Mouse (Mus musculus) limb, embryonic 10.5 days (tissue): ENCODE data around the gene Itga3. TPM values are rescaled to one million over a fixed set of nuclear protein-coding genes. Genes with fewer than 3 reads are reported as not detected.
A peak's percentile ranks its signal among the peaks of the same experiment; 100 is the strongest.

Source experiments
- DNase-seq: peaks from one replicate; pipeline ENCODE4 v3.0.0-alpha.2; 2017; ENCODE audit warnings: low spot score
- H3K27ac ChIP-seq: fragments of 300-500 bp; sonication (generic); 2 replicates; pipeline ENCODE4 v1.5.1; 2016; ENCODE audit warnings: mild to moderate bottlenecking
- H3K27me3 ChIP-seq: fragments of 300-500 bp; sonication (generic); 2 replicates; pipeline ENCODE4 v1.6.1; 2016; ENCODE audit warnings: low read depth, mild to moderate bottlenecking; ENCODE audit not compliant: poor library complexity, severe bottlenecking
- H3K36me3 ChIP-seq: fragments of 300-500 bp; sonication (generic); 2 replicates; pipeline ENCODE4 v1.6.1; 2016; ENCODE audit warnings: mild to moderate bottlenecking, moderate library complexity
- H3K4me1 ChIP-seq: fragments of 300-500 bp; sonication (generic); 2 replicates; pipeline ENCODE4 v1.6.1; 2016
- H3K4me3 ChIP-seq: fragments of 300-500 bp; sonication (generic); 2 replicates; pipeline ENCODE4 v1.5.1; 2016; ENCODE audit warnings: mild to moderate bottlenecking, moderate library complexity
- H3K9me3 ChIP-seq: fragments of 300-500 bp; sonication (generic); replicated peaks from 2 replicates; pipeline ENCODE4 v1.6.1; 2016; ENCODE audit warnings: mild to moderate bottlenecking
- WGBS: fragments of 180-500 bp; shearing (Covaris S2); methylation state at CpG from one replicate; pipeline ENCODE4 v1.1.7; 2016; 5-methylcytosine and 5-hydroxymethylcytosine counted together
- polyA plus RNA-seq: library from polyadenylated mRNA; unstranded; fragments of >200 nt; fragmentation: Nextera tagmentation; extraction: Ambion mirVana; gene quantifications from 2 replicates; pipeline ENCODE4 v1.2.1, GENCODE M21; 2016

Itga3 gene
- polyA plus RNA-seq, result 10.2 and 11.1 TPM in 2 replicates

DNA sequence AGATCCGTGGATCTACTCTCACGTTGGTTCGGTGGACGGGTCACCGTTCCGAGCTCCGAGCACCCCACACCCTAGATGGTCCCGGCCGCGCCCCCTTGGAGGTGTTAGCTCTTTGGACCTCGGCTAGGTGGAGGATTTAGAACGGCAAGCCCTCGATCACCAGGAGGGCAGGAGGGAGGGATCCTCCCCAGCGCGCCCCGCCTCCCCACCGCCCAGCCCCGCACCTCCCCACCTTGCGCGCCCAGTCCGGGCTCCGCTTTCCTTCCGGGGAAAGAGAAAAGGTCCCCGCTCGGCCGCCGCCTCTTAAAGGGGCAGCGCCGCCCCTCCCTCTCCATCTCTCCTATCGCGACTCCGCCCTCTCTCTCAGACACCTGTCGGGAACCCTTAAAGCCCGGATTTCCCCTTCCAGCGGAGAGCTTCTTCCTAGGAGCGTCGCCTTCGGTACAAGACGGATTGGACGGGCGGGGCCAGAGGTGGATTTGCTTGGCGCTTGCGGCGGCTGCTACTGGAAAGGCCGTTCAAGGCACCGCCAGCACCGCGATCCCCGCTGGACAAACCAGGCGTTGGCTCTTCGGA, at the start of gene Itga3:
TSS of gene Itga3 (minus strand) at position 266 of the 576 bp plus-strand sequence.
- WGBS, result under 1% methylated on average over 50 of the region's 51 CpGs
- Histone ChIP-seq H3K4me3 (peak within 1 kb of the TSS; percentile 62), H3K27me3 (peaks cover 90% of the 10 kb centered on the region), H3K36me3 (no peaks in the 10 kb centered on the region), H3K4me1 (peaks cover 39% of the 10 kb centered on the region), H3K9me3 (no peaks in the 10 kb centered on the region), H3K27ac (peak within 1 kb of the TSS; percentile 79)
- DNase-seq, result peak; percentile 72

DNA sequence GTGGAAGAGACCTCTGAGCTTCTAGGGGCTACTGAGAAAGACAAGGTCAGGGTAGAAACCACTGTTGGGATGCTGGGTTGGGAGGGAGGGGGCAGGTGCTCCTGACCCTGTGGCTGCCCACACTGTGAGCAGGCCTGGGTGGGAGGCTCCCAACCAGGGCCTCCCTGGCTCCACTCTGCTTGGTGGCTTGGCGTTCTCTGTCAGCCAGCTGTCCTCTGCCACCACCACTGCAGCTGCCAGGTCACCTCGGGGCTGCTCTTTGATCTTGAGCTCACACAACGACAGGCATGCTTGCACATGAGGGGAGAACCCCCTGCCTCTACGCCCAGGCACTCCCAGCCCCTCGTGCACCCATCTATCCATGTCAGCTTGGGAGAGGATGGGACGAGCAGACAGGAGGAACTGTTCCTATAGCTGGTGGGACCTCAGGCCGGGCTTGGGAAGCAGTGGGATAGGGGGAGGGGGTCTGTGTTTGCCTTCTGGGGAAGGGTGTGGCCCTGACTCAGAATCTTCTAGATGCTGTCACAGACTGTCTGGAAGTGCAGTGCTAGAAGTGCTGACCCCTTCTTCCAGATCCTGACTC, 48.9 kb upstream of the Itga3 start:
- H3K4me1 ChIP-seq, result peaks cover 62% of the 10 kb centered on the region
- H3K36me3 ChIP-seq, result no peaks in the 10 kb centered on the region
- no peak overlapping the region for H3K4me3 ChIP-seq
- no peaks in the 10 kb centered on the region for H3K9me3 ChIP-seq
- 7% methylated on average over 7 of the region's 7 CpGs for WGBS
- no peak for DNase-seq
- peaks cover 95% of the 10 kb centered on the region for H3K27me3 ChIP-seq
- no peak overlapping the region for H3K27ac ChIP-seq

DNA sequence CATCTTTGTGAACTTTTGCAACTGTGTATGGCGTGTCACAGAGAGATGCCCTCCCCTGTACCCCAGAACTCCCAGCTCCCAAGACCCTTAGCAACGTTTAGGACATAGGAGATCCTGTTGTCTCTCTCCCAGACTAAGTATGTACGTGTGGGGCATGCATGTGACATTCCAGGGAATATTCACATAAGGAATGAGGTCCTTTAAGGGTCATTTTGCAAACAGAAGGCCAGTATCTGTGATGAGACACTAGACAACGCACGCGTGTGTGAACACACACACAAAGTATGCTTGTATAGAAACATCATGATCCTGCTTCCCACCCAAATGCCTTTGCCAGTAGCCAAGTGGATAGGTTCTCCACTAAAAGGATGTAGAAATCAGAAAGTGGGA, 45.5 kb upstream of the Itga3 start:
- no peaks in the 10 kb centered on the region for H3K36me3 ChIP-seq
- H3K4me1 ChIP-seq, result peaks cover 59% of the 10 kb centered on the region
- DNase-seq, result no peak
- peaks cover 99% of the 10 kb centered on the region for H3K27me3 ChIP-seq
- H3K9me3 ChIP-seq, result no peaks in the 10 kb centered on the region
- no peak overlapping the region for H3K27ac ChIP-seq
- H3K4me3 ChIP-seq, result peak overlapping the region; percentile 54; the same call in 1 of the 2 replicates
- WGBS, result 27% methylated on average over 6 of the region's 6 CpGs

DNA sequence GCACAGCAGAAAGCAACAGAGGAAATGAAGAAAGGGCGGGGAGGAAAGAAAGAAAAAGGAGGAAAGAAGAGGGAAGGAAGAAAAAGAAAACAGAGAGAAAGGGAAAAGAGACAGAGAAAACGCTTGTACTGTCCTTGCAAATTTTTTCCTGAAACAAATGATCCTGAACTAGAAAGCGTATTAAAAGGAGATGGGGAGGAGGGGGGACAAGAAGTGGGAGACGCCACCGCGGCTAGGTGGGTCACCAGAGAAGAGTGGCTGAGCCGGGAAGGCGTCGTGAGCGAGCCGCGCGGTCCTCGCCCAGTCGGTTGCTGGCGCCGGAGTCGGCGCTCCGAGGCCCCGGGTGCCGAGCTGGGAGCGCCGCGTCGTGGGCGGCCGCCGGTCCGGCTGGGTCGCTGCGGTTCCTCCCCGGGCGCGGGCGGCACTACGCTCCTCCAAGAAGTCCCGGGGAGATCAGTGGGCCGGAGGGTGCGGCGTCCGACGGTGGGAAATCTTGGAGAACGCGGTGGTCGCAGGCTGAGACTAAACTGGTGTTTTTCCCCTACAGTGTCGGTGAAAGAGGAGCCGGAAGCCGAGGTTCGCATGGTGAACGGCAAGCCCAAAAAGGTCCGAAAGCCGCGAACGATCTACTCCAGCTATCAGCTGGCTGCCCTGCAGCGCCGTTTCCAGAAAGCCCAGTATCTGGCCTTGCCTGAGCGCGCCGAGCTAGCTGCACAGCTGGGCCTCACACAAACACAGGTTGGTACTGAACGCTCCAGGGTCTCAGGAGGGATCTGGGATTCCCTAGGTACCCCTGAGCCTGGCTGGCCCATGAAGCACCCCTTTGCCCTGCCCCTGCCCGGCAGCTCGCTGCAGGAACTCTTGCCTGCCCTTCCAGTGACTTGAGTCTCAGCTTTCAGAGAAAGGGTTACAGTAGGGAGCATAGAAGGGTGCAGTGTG, 44.8 kb upstream of the Itga3 start:
- DNase-seq, result peak; percentile 61

DNA sequence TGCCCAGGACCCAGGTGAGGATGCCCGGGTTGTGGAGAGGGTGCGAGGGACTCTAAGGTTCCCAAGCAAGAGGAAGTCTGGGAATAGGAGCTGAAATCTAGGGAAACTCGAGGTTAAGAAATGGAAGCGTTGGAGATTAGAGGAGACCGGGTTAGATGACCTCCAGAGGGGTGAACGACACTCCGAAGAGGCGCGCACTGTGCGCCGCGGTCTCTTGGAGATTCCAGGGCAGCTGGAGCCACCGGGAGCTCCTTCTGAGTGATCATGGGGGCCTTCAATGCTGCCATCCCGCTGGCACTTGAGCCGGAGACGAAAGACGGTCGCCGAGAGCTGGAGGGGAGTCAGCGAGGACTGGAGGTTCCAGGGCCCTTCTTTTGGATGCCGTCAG, 44.0 kb upstream of the Itga3 start:
- Histone ChIP-seq H3K4me3 (peak overlapping the region; percentile 54), H3K36me3 (no peaks in the 10 kb centered on the region), H3K27me3 (peaks cover 86% of the 10 kb centered on the region), H3K9me3 (no peaks in the 10 kb centered on the region), H3K4me1 (peaks cover 45% of the 10 kb centered on the region), H3K27ac (no peak overlapping the region; the same call in 1 of the 2 replicates)
- under 1% methylated on average over 21 of the region's 21 CpGs for WGBS
- DNase-seq, result no peak

More for the DNA sequence above, 44.8 kb upstream of the Itga3 start:
- Histone ChIP-seq H3K4me3 (peak overlapping the region; percentile 54), H3K27ac (peak overlapping the region; percentile 17), H3K36me3 (no peaks in the 10 kb centered on the region), H3K27me3 (peaks cover 94% of the 10 kb centered on the region), H3K4me1 (peaks cover 53% of the 10 kb centered on the region), H3K9me3 (no peaks in the 10 kb centered on the region)
- WGBS, result 1% methylated on average over 63 of the region's 63 CpGs

DNA sequence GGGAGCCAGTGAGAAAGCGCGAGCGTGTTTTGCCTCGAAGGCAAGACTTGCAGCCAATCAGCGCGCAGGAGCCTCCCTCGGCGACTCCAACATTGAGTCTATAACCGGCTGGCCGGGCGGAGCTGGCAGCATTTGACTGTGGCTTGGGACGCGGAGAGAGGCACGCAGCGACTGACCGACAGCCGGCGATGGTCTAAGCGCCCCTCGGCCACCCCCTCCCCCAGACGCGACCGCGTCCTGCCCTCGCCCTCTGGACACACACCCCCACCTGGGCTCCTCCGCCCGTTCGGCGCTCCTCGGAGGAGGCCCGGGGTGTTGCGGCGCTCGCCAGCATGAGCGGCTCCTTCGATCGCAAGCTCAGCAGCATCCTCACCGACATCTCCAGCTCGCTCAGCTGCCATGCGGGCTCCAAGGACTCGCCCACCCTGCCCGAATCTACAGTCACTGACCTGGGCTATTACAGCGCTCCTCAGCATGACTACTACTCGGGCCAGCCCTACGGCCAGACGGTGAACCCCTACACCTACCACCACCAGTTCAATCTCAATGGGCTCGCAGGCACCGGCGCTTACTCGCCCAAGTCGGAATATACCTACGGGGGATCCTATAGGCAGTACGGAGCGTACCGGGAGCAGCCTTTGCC, 43.5 kb upstream of the Itga3 start, which contains the start of gene Dlx3:
TSS of gene Dlx3 (plus strand) at position 130 of the 643 bp plus-strand sequence.
- whole genome bisulfite sequencing, result under 1% methylated on average over 55 of the region's 55 CpGs
- peak within 1 kb of the TSS; percentile 54 for H3K4me3 ChIP-seq
- H3K36me3 ChIP-seq, result no peaks in the 10 kb centered on the region
- H3K27me3 ChIP-seq, result peaks cover 81% of the 10 kb centered on the region
- H3K9me3 ChIP-seq, result no peaks in the 10 kb centered on the region
- peaks cover 40% of the 10 kb centered on the region for H3K4me1 ChIP-seq
- peak; percentile 84 for DNase-seq
- peak within 1 kb of the TSS; percentile 42; the same call in 1 of the 2 replicates for H3K27ac ChIP-seq

DNA sequence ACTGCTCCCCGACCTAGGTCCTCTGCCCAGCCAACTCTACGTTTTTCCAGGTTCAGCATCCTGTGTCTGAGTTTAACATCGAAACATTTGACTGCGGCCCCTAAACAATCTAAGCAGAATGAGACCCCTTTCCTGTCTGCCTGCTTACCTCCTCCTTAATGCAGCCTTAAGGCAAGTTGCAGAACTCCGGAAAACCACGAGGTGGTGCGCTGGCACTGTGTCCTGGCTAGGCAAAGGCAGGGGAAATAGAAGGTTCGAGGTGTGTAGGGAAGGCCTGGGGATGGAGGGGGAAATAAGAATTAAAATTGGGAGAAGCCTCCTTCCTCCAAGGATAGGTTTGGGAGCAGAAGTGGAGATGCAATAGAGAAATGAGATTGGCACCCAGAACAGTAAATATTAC, 41.9 kb upstream of the Itga3 start:
- H3K9me3 ChIP-seq, result no peaks in the 10 kb centered on the region
- H3K27me3 ChIP-seq, result peaks cover 68% of the 10 kb centered on the region
- 0 out of 2 replicates have a peak overlapping the region, but pooled peaks have one; percentile 3 for H3K4me3 ChIP-seq
- DNase-seq, result peak; percentile 85
- H3K27ac ChIP-seq, result no peak overlapping the region
- WGBS, result 5% methylated on average over 8 of the region's 8 CpGs
- H3K36me3 ChIP-seq, result no peaks in the 10 kb centered on the region
- peaks cover 34% of the 10 kb centered on the region for H3K4me1 ChIP-seq

DNA sequence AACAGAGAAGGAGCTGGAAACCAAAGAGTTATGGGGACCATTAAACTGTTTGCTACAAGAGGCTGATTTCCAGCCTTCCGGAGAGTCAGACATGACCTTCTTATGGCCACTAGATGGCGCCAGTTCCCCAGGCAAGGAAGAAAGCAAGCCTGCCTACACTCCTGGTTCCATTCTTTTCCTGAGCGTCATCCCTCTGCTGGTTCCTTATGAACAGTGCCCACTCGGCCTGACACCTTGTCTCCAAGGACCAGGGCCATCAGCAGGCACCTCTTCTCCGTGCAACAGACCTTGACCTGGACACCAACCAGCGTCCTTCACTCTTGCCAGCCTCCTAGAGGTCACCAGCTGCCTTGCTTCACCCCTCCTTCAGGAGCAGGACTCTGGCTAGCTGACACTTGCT, 40.4 kb upstream of the Itga3 start:
- no peak overlapping the region for H3K27ac ChIP-seq
- H3K36me3 ChIP-seq, result no peaks in the 10 kb centered on the region
- H3K9me3 ChIP-seq, result no peaks in the 10 kb centered on the region
- no peak overlapping the region for H3K4me3 ChIP-seq
- peaks cover 59% of the 10 kb centered on the region for H3K27me3 ChIP-seq
- 4% methylated on average over 6 of the region's 6 CpGs for WGBS
- H3K4me1 ChIP-seq, result peaks cover 37% of the 10 kb centered on the region
- DNase-seq, result peak; percentile 88

DNA sequence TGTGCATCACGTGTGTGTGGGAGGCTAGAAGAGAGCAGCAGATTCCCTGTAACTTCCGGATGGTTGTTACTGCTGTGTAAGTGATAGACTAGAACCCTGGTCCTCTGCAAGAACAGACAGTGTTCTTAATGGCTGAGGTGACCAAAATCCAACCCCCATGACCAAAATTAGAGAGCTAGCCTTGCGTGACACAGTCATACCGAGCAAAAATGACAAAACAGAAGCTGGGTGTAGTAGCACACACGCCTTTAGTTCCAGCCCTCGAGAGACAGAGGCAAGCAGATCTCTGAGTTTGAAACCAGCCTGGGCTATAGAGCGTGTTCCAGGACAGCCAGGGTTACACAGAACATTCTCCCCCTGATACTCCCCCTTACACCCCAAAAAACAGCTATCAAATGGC, 33.5 kb upstream of the Itga3 start:
- Histone ChIP-seq H3K9me3 (no peaks in the 10 kb centered on the region), H3K27ac (no peak overlapping the region), H3K4me1 (peaks cover 20% of the 10 kb centered on the region), H3K36me3 (no peaks in the 10 kb centered on the region), H3K4me3 (no peak overlapping the region), H3K27me3 (peaks cover 26% of the 10 kb centered on the region)
- 88% methylated on average over 7 of the region's 7 CpGs for WGBS
- DNase-seq, result no peak

DNA sequence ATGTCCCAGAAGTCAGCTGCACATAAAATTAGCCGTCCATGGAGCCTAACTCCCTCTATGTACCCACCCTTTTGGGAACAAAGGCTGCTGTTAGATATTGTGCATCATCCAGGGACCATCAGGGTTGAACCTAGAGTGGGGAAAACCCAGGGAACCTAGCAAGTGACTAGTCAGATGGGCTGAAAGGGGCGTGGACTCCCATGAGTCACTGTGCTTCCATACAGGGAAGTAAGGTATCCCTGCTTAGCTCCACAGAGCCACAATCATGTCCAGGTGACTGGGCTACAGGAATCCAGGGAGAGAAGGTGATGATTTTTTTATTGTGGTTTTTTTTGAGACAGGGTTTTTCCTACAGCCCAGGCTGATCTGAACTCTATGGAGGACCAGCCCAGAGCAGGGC, 32.4 kb upstream of the Itga3 start:
- WGBS, result 84% methylated on average over 2 of the region's 2 CpGs
- no peak for DNase-seq
- no peaks in the 10 kb centered on the region for H3K36me3 ChIP-seq
- H3K4me3 ChIP-seq, result no peak overlapping the region
- H3K27ac ChIP-seq, result no peak overlapping the region
- no peaks in the 10 kb centered on the region for H3K9me3 ChIP-seq
- peaks cover 29% of the 10 kb centered on the region for H3K27me3 ChIP-seq
- H3K4me1 ChIP-seq, result peaks cover 30% of the 10 kb centered on the region

DNA sequence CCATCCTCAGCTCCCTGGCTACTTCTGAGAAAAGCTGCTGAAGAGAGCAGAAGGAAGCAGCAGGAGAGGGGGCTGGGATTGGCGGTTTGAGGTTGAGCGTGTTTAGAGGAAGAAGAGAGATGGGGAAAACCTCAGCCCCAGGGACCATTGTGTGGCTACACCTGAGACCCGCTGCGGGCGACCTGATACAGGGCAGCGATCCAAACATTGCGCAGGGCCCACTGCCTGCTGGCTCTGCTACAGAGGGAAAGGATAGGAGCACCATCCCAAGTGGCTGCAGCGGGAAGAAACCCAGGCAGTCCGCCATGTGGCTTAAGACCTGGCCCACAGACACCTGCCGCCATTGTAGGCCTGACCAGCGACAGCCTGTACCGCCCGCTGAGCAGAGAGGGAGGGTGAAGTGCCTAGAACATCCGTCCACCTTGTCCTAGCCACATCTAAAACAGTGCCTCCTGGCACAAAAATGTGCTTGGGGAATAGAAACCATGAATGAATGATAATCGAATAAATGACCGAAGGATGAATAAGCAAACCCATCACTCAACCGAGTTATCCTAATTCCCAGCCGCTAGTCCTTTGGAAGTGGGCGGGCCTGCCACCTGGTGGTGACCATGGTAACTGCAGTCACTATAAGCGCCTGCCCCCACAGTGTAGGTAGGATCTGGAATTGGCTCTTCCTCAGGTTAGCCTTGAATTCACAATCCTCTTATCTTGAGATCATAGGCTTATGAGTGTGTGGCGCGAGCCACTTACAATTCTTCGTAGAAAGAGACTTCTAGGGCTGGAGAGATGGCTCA, 30.0 kb upstream of the Itga3 start:
- peak; percentile 85 for DNase-seq
- no peak overlapping the region for H3K27ac ChIP-seq
- H3K4me3 ChIP-seq, result no peak overlapping the region
- H3K9me3 ChIP-seq, result no peaks in the 10 kb centered on the region
- WGBS, result 33% methylated on average over 23 of the region's 23 CpGs
- peaks cover 26% of the 10 kb centered on the region for H3K4me1 ChIP-seq
- H3K27me3 ChIP-seq, result peaks cover 22% of the 10 kb centered on the region
- no peaks in the 10 kb centered on the region for H3K36me3 ChIP-seq
